Mouse (Mus musculus): ENCODE results near the gene Por.

Por gene

GRCm38 (mm10) chr5:135695277-135695721 is 25.5 kb downstream of the Por start:
- intact Hi-C loops (cut with DNase I), result no loop called here

GRCm38 (mm10) chr5:135697711-135698111 is 27.9 kb downstream of the Por start:
- intact Hi-C loops (cut with DNase I), result no loop called here

DNA sequence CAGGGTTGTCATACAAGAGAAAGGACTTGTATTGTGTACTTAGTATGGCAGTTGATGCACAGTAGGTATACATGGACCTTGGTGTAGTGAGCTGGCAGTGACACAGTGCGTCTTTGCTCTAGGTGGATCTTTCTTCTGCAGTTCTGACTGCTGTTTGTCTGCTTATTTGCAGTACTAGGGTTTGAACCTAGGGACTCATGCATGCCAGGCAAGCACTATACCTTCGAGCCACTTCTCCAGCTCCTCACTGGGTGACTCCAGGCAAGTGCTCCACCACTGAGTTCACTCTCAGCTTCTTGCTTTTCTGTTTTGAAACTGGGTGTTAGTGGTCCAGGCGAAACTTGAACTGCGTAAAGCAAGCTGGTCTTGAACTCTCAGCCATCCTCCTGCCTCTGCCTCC is 31.8 kb downstream of the Por start:
- intact Hi-C loops (cut with DNase I), result no loop called here

DNA sequence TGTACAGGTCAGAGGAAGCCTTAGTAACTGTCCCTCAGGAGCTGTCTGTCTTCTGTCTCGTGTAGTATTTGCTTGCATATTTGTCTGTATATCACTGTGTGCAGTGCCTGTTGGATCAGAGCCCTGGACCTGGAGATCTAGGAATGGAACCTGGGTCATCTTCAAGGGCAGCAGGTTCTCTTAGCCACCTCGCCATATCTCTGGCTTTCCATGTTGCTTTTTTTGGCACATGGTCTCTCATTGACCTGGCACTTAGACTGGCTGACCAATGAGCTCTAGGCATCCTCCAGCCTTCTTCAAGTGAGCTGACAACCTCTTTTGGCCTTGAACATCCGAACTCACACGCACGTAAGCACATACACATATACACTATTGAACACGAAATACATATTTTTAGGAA is 32.4 kb downstream of the Por start:
- intact Hi-C loops (cut with DNase I), result no loop called here

GRCm38 (mm10) chr5:135702682-135703192 is 32.9 kb downstream of the Por start:
- intact Hi-C loops (cut with DNase I), result no loop called here

DNA sequence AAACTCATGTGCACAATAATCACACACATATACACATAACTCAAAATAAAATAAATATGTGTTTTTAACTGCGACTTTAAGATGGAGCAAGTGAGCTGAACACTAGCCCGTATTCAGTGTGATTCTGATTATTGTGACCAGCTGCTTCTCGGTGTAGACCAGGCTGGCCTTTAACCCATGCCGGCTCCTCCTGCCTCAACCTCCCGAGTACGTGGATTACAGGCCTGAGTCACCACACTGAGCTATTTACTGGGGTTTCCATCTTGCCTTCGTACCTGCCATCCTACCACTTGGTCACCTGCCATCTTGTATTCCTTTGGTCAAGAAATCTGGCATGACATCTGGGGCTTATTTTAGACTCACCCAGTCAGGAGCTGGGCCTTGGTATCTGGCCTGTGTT is 33.6 kb downstream of the Por start:
- intact Hi-C loops (cut with DNase I), result no loop called here

- intact Hi-C loops (cut with DNase I), result no loop called here
Observed at GRCm38 (mm10) chr5:135705383-135705782, 35.5 kb downstream of the Por start.

DNA sequence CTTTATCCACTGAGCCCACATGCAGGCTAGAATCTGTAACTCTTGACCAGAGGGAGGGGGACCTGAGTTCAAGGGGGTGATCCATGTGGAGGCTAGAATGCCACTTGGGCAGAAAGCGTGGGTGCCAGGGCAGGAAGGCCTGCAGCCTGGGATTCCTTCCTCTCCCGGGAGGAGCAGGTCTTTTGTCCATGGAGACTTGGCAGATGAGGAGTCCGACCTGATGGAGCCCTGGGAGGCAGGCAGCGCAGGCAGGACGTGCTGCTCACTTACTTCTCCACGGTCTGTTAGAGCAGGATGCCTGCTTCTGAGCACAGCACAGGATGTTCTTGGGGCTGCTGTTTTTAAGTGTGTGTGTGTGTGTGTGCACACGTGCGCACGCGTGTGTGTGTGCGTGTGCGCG is 37.2 kb downstream of the Por start:
- intact Hi-C loops (cut with DNase I), result no loop called here

DNA sequence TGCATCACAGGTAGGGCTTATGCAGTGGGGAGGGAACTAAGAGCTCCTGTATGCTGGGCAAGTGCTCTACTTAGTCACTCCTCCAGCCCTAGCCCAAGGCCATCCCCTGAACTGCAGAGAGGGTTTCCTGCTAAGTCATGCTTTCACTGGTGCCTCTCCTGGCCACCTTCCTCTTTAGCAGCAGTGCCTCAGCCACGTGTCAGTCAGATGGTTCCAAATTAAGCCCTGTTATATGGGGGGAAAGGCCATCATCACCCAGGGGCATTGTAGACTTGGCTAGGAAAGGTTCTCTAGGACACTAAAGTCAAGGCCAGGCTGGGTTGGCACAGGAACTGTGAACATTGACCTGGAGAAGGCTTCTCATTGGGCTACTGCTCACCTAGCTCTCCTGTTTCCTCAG is 38.0 kb downstream of the Por start:
- intact Hi-C loops (cut with DNase I), result no loop called here

- intact Hi-C loops (cut with DNase I), result no loop called here
Observed at GRCm38 (mm10) chr5:135709716-135710115, 39.9 kb downstream of the Por start.

DNA sequence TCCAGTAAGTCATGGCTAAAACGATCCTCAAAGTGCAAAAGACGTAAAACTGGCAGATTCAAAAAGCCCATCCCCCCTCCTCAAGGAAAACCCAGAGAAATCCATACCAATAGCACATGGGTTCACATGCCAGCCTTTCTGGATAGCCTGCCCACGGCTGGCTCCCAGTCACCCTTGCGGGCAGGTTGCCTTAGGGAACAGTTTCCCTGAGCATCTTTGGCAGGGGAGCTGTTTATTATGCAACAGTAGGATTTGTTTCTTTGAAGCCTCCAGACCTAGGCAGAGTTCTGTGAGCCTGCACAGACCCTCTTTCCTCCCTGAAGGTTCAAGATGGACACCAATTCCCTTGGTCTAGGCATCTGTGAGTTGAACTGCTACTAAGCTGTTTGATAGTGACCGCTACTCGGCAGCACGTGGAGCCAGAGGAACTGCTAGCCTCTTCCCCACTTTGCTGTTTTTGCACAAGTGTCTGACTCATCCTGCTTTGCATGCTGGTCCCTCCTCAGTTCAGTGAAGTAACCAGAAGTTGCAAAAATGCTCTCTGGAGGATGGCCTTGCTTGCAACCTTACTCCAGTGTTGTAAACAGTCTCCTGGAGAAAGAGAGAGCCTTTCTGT is 40.9 kb downstream of the Por start:
- intact Hi-C loops (cut with DNase I), result no loop called here

DNA sequence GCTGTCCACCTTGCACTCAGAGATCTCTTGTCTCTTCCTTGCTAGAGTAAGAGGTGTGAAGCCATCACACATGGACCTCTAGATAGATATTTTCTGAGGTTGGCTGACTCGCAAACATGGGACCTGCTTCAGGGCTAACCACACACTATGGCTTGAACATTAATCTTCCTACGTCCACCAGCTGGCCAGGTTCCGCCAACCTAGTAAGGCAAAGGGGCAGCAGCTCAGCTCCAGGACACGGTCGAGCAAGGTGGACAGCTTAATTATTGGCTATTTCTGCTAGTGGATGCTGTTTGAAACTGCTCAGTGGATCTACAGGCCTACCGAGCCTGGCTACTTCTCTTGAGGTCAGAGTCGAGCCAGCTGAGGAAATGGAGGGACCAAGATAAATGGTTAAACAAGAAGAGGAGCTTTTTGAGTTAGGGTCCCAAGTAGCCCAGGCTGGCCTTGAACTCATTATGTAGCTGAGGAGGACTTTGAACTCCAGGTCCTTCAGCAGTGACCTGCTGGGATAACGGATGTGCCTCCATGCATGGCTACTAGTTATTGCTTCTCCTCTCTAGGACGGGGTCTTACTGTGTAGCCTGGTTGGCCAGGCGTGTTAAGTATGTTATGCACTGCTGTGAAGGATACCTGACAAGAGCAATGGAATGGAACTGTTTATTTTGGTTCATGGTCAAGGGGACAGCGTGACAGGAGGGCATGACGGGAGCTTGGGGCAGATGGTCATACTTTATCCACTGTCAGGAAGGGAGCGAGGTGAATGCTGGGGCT is 41.9 kb downstream of the Por start:
- intact Hi-C loops (cut with DNase I), result no loop called here

DNA sequence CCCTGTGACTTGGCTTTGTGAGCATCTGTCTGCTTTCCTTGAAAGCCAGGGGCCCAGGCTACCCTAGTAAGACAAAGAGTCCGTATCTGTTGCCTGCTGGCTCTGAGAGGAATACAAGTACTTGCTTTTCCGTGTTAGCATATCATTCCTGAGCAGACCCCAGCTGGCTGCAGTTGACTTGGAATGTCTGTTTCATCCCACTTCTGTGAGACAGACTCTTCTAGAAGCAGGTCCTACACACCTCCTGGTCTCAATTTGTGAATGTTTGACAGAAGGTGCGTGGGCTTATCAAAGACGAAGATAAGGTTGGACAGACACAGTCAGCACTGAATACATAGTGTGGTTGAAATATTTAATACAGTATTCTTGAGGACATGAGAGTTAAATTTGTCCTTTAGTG is 43.0 kb downstream of the Por start:
- intact Hi-C loops (cut with DNase I), result no loop called here

DNA sequence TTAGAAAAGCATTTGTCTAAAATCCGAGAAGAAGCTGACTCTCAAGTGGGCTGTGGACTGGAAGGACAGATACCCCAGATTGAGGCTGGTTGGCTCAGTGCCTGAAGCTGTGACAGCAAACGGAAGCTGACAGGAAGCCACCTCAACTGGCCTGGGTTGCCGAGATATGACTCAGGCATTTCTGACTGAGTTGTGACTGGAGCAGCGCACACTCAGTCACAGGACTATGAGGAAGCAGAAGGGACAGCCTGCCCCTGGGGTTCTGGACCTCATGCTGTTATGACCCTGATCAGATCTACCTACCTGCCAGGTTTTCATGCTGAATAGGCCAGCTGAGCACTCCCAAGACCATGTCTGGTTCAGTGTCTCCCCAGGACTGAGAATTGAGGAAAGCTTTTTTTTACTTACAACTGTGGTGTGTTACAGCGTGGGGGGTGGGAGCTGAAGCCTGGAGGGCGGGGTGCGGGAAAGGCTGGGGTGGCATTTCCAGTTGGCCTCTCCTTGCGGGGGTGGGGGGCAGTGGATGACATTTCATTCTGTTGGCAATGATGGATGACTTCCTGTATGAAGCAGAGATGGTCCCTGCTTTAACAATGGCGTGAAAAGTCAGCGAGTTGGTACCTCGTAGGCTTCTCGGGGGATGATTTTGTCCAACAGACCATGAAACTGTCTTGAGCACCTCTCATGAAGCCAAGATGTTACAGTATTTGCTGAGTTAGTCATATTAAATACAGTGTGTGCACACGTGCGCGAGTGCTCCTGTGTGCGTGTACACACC is 43.8 kb downstream of the Por start:
- intact Hi-C loops (cut with DNase I), result no loop called here

DNA sequence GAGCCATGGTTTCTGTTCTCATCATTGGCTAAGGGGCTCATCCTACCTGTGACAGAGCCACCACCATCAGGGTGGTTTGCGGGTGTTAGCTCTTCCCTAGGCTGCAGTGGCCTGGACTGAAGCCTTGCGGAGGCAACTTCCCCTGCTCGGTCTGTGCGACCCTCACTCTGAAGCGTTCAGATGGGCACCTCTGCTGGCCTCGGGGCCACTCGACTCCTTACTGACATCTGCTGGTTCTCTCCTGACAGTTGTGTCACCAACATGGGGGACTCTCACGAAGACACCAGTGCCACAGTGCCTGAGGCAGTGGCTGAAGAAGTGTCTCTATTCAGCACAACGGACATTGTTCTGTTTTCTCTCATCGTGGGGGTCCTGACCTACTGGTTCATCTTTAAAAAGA is 45.8 kb downstream of the Por start:
- intact Hi-C loops (cut with DNase I), result loop anchor here (5.0 kb wide), 1 partner anchor 33 kb away; no protein-coding TSS in a partner anchor

DNA sequence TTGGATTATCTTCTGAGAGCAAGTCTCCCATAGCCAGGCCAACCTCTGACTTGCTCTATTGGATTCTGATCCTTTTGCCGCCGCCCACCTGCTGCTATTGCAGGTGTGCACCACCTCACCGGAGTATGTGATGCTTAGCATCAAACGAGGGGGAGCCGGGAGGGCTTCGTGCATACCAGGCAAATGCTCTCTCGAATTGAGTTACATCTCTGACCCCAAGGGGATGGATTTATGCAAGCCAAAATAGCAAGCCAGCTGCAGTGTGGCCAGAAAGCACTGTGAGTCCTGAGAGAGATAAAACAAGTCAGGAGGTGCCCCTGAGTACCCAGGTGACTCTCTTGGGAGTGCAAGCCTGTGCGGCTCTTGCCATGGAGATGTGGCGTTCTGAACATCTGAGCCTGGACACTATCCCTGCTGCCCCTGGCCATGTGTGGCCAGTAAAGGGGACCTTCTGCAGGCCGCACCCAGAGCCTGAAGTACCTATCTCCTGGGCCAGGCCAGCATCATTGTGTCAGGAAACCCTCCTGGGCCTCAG is 49.8 kb downstream of the Por start:
- intact Hi-C loops (cut with DNase I), result loop anchor here (5.0 kb wide), 1 partner anchor 37 kb away; no protein-coding TSS in a partner anchor

DNA sequence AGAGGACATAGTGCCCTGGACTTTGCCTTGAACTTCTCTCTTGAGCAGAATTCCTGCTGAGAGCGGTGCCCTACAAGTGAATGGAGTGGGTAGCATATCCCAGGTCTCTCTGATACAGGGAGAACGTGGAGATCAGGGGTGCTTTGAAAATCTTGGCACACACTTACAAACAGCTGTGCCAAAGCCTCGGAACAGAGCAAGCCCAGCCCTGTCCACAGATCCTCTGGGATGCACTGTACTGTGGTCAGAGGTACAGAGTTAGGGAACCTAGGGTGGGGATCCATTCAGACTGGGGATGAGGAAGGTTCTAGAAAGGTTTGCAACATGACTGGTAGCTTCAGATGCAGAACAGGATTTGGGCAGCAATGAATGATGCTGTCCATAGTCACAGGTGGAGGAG is 50.3 kb downstream of the Por start:
- intact Hi-C loops (cut with DNase I), result no loop called here

GRCm38 (mm10) chr5:135721076-135721475 is 51.2 kb downstream of the Por start:
- intact Hi-C loops (cut with DNase I), result no loop called here

DNA sequence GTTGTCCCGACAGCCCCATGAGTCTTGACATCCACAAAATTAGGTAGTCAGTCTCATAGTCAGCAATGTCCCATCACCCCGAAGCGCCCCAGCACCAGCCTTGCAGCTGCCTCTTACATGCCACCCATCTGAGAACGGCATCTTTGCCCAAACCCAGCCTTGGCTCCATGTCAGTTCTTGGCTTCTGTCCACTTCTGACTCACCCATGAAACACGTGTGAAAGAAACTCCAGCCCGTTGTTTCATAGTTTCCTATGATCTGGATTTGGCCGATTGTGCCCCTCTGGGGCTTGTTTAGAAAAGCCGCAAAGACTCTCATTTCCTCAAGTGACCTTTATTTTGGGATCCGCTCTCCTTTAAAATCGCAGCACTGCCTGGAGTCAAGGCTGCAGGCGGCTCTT is 52.3 kb downstream of the Por start:
- intact Hi-C loops (cut with DNase I), result no loop called here

DNA sequence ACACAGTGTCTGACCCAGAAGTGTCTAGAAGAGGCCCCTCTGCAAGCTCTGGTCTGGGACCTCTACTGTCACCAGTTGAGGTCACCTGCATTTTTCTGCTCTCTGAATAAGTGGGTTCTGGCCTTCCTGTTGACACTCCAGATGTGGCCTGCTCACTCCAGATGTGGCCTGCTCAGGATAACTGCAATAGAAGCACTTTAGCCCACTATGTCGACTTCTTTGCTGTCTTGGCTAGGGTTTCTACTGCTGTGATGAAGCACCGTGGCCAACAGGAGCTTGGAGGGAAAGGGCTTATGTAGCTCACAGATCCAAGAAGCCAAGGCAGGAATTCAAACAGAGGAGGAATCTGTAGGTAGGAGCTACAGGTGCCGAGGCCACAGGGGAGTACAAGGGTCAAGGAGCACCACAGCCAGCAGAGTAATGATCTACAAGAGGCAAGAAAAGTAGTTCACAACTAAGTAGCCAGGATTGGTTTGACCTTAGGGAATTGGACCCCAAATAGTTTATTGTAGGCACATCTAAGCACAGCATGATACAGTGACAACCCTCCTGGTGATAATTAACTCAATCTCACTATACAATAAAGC is 53.4 kb downstream of the Por start:
- intact Hi-C loops (cut with DNase I), result no loop called here
